Mouse (Mus musculus): ENCODE results near the gene Prf1. TPM values are rescaled to one million over a fixed set of nuclear protein-coding genes. Genes with fewer than 3 reads are reported as not detected.

Gene Prf1
- polyA plus RNA-seq, 1 experiment from 2014 or later = 0.14 TPM

DNA sequence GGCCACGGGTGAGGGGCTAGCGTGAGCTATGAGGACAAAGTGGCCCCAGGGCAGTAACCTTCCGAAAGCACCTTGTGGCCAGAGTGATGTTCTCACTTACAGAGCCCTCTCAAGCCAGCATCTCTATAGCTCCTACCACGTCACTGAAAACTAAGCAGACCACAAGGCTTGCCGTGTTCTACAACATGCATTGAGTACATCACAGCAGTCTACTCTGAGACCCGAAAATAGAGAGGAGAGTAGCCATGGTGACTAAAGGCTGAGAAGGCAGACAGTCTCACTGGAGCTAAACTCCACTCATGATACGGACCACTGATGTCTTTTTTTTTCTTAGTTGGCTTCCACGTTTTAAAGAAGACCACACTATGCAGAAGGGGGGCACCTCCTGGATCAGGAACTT lies 34.0 kb upstream of the Prf1 start:
- H3K27me3 ChIP-seq (replicated peaks; ENCODE audit: control insufficient read depth, insufficient read depth, low read length) = no peaks in the 10 kb centered on the region
- H3K4me3 ChIP-seq (ENCODE audit: low read depth, low read length) = no peak overlapping the region
- H3K27ac ChIP-seq (replicated peaks; ENCODE audit: low read depth, low read length) = no peak overlapping the region
- H3K9ac ChIP-seq (ENCODE audit: low read depth, low read length) = no peak overlapping the region
- no peak for DNase-seq (ENCODE audit: low spot score)
- H3K4me1 ChIP-seq (ENCODE audit: control insufficient read depth, insufficient read depth, low read length) = no peaks in the 10 kb centered on the region
- H3K36me3 ChIP-seq (ENCODE audit: control insufficient read depth, insufficient read depth, low read length) = no peaks in the 10 kb centered on the region
- no peak overlapping the region for H3K4me2 ChIP-seq (ENCODE audit: low read depth, low read length)
- no peak for ATAC-seq (ENCODE audit: low read depth)
- WGBS = 81% methylated on average over 8 of the region's 8 CpGs
- H3K9me3 ChIP-seq (ENCODE audit: control insufficient read depth, low read length) = no peaks in the 10 kb centered on the region

DNA sequence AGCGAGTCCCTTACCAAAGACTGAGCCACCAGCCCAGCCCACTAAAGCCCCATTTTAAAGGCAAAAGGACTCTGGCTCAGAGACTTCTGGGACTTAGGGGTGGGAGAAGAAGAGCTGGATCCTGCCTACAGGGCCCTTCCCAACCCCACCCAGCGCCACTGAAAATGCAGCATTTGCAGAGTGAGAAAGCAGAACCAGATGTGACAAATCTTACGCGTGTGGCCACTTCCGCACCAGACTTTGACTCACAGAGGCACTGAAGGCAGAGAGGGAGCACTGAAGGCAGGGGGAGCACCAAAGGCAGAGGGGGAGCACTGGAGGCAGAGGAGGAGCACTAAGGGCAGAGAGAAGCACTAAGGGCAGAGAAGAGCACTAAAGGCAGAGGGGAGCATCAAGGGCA lies 30.3 kb upstream of the Prf1 start:
- Histone ChIP-seq H3K4me2 (ENCODE audit: low read depth, low read length) (no peak overlapping the region), H3K9me3 (ENCODE audit: control insufficient read depth, low read length) (no peaks in the 10 kb centered on the region), H3K27ac (replicated peaks; ENCODE audit: low read depth, low read length) (no peak overlapping the region), H3K9ac (ENCODE audit: low read depth, low read length) (no peak overlapping the region), H3K36me3 (ENCODE audit: control insufficient read depth, insufficient read depth, low read length) (no peaks in the 10 kb centered on the region), H3K4me1 (ENCODE audit: control insufficient read depth, insufficient read depth, low read length) (peaks cover 6% of the 10 kb centered on the region; the same call in 1 of the 2 replicates), H3K27me3 (replicated peaks; ENCODE audit: control insufficient read depth, insufficient read depth, low read length) (no peaks in the 10 kb centered on the region), H3K4me3 (ENCODE audit: low read depth, low read length) (no peak overlapping the region)
- DNase-seq (ENCODE audit: low spot score) = peak; percentile 55
- 58% methylated on average over 5 of the region's 5 CpGs for WGBS
- ATAC-seq (ENCODE audit: low read depth) = no peak

DNA sequence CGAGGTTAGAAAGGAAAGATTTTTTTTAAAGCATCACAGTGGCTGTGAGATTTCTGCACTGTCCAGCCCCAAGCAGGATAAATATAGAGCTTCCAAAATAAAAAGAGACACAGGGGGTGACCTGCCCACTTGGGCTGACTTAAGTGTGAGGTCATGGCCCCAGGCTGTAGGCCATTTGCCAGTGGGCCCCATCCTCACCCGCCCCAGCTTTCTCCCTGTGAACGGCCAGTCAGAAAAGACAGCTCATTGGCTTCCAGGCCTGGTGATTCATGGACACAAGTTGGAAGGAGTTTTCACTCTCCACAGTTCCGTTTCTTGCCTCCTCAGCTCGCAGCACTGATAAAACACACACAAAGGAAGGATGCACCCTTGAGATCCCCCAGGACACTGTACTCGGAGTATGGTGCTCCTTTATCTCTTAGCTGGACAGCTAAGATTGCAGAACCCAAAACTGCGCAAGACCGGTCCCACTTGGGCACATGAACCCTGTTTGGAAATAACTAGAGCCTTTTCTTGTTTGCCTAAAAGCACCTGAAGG lies 25.5 kb upstream of the Prf1 start:
- ATAC-seq (ENCODE audit: low read depth) (no peak), DNase-seq (ENCODE audit: low spot score) (no peak)
- no peaks in the 10 kb centered on the region for H3K27me3 ChIP-seq (replicated peaks; ENCODE audit: control insufficient read depth, insufficient read depth, low read length)
- H3K4me3 ChIP-seq (ENCODE audit: low read depth, low read length) = peak overlapping the region; percentile 62
- 41% methylated on average over 8 of the region's 8 CpGs for WGBS
- no peak overlapping the region for H3K27ac ChIP-seq (replicated peaks; ENCODE audit: low read depth, low read length)
- peaks cover 15% of the 10 kb centered on the region; the same call in 1 of the 2 replicates for H3K4me1 ChIP-seq (ENCODE audit: control insufficient read depth, insufficient read depth, low read length)
- H3K9ac ChIP-seq (ENCODE audit: low read depth, low read length) = peak overlapping the region; percentile 77
- H3K4me2 ChIP-seq (ENCODE audit: low read depth, low read length) = peak overlapping the region; percentile 93
- H3K36me3 ChIP-seq (ENCODE audit: control insufficient read depth, insufficient read depth, low read length) = no peaks in the 10 kb centered on the region
- no peaks in the 10 kb centered on the region for H3K9me3 ChIP-seq (ENCODE audit: control insufficient read depth, low read length)

DNA sequence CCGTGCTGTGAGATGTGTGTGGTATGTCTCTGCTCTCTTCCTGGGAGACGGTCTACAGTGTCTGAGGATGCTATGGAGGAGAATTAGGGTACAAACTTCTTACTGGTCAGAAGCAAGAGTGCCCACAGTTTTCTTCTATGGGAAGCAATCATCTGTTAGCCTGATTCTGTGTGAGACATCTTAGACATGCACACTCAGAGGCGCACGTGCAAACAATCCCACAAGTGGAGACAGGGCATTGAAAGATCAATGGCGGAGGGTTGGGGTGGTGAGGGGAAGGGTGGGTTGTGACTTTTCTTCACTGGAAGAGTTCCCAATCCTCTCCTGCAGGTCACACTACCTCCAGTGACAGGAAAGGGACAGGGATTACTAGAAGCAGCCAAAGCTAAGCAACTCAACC lies 25.0 kb upstream of the Prf1 start:
- H3K9ac ChIP-seq (ENCODE audit: low read depth, low read length) = peak overlapping the region; percentile 77
- peak overlapping the region; percentile 68 for H3K27ac ChIP-seq (replicated peaks; ENCODE audit: low read depth, low read length)
- DNase-seq (ENCODE audit: low spot score) = no peak
- WGBS = 32% methylated on average over 5 of the region's 5 CpGs
- no peaks in the 10 kb centered on the region for H3K27me3 ChIP-seq (replicated peaks; ENCODE audit: control insufficient read depth, insufficient read depth, low read length)
- H3K9me3 ChIP-seq (ENCODE audit: control insufficient read depth, low read length) = no peaks in the 10 kb centered on the region
- H3K36me3 ChIP-seq (ENCODE audit: control insufficient read depth, insufficient read depth, low read length) = no peaks in the 10 kb centered on the region
- H3K4me3 ChIP-seq (ENCODE audit: low read depth, low read length) = peak overlapping the region; percentile 62
- H3K4me2 ChIP-seq (ENCODE audit: low read depth, low read length) = peak overlapping the region; percentile 93
- peaks cover 15% of the 10 kb centered on the region; the same call in 1 of the 2 replicates for H3K4me1 ChIP-seq (ENCODE audit: control insufficient read depth, insufficient read depth, low read length)
- ATAC-seq (ENCODE audit: low read depth) = no peak; the same call in 1 of the 2 replicates

DNA sequence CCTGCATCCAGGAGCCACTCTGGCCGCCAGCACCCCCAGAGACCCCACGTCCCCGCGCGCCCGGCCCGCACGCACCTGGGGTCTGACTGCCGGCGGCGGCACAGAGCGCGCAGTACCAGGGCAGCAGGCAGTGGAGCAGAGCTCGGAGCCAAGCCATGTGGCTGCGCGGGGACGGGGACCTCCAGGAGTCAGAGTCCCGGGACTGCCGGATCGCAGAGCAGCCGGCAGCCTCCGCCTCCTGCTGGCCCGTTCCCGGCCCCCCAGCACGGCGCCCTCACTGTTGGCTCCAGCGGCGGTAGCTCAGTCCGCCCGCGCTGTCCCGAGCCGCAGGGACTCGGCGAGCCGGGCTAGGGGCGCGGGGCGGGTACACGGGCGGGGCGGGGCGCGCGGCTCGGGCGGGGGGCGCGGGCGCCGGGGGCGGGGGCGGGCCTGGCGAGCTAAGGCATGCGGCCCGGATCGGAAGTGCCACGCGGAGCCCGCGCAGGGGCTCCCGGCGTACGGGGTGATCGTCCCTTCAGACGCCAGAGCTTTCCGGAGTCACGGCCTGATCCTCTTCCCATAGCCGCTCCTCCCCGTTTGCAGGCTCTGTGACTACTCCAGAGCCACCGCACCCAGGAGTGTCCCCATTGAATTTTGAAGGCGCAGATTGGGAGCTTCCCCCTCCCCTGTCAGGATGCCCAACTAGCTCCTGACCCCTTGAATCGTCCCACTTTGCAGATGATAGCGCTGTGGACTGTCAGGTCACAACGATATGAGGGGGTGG lies 24.4 kb upstream of the Prf1 start, which contains the start of gene Adamts14:
Gene Adamts14, minus strand, starts transcription at position 358 of the 763 bp plus-strand sequence.
- H3K4me1 ChIP-seq (ENCODE audit: control insufficient read depth, insufficient read depth, low read length) = peaks cover 15% of the 10 kb centered on the region; the same call in 1 of the 2 replicates
- H3K4me3 ChIP-seq (ENCODE audit: low read depth, low read length) = peak within 1 kb of the TSS; percentile 62
- H3K36me3 ChIP-seq (ENCODE audit: control insufficient read depth, insufficient read depth, low read length) = no peaks in the 10 kb centered on the region
- peak within 1 kb of the TSS; percentile 93 for H3K4me2 ChIP-seq (ENCODE audit: low read depth, low read length)
- H3K9me3 ChIP-seq (ENCODE audit: control insufficient read depth, low read length) = no peaks in the 10 kb centered on the region
- ATAC-seq (ENCODE audit: low read depth) (peak; percentile 79), DNase-seq (ENCODE audit: low spot score) (peak; percentile 65)
- peak within 1 kb of the TSS; percentile 77 for H3K9ac ChIP-seq (ENCODE audit: low read depth, low read length)
- 0% methylated on average over 10 of the region's 75 CpGs for WGBS
- H3K27ac ChIP-seq (replicated peaks; ENCODE audit: low read depth, low read length) = peak within 1 kb of the TSS; percentile 68
- no peaks in the 10 kb centered on the region for H3K27me3 ChIP-seq (replicated peaks; ENCODE audit: control insufficient read depth, insufficient read depth, low read length)

DNA sequence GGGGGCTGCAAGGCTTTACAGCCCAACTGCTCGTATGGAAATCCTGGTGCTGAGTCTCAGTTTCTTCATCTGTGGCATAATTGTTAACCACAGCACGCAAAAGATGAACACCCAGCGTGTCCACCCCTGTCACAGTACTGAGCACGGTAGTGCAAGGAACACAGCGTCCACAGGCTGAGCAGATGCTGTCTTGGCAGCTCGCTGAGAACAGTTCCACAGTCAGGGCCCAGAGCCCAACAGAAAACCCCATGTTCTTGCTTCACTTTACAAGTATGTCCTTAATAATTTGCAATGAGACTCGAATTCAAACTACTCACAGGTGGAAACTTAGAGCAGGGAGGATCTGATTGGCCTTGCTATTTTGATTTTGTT lies 23.8 kb upstream of the Prf1 start:
- Histone ChIP-seq H3K36me3 (ENCODE audit: control insufficient read depth, insufficient read depth, low read length) (no peaks in the 10 kb centered on the region), H3K27ac (replicated peaks; ENCODE audit: low read depth, low read length) (peak overlapping the region; percentile 68), H3K4me1 (ENCODE audit: control insufficient read depth, insufficient read depth, low read length) (peaks cover 15% of the 10 kb centered on the region; the same call in 1 of the 2 replicates), H3K9ac (ENCODE audit: low read depth, low read length) (peak overlapping the region; percentile 77), H3K4me3 (ENCODE audit: low read depth, low read length) (peak overlapping the region; percentile 62), H3K27me3 (replicated peaks; ENCODE audit: control insufficient read depth, insufficient read depth, low read length) (no peaks in the 10 kb centered on the region), H3K4me2 (ENCODE audit: low read depth, low read length) (peak overlapping the region; percentile 93), H3K9me3 (ENCODE audit: control insufficient read depth, low read length) (no peaks in the 10 kb centered on the region)
- DNase-seq (ENCODE audit: low spot score) = no peak
- ATAC-seq (ENCODE audit: low read depth) = no peak
- WGBS = 37% methylated on average over 7 of the region's 7 CpGs

DNA sequence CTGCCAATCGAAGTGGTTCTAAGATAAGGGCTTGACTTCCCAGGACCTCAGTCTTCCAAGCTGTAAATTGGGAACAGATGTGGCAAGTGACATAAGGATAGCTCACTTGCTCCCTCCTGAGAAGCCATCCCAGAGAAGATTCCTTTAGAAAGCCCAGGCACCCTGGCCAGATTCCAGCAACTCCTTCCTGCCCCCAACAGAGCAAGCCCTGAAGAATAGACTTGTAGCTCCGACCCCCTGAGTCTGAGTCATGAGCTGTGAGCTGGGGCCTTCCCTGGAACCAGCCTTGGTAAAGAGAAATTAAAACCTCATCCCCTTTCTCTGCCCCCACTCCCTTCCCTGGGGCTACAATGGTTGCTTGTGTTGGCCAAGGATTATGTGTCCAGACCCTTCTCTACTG lies 23.1 kb upstream of the Prf1 start:
- no peak overlapping the region for H3K4me3 ChIP-seq (ENCODE audit: low read depth, low read length)
- no peak for ATAC-seq (ENCODE audit: low read depth)
- H3K9ac ChIP-seq (ENCODE audit: low read depth, low read length) = no peak overlapping the region
- H3K27ac ChIP-seq (replicated peaks; ENCODE audit: low read depth, low read length) = no peak overlapping the region
- no peaks in the 10 kb centered on the region for H3K27me3 ChIP-seq (replicated peaks; ENCODE audit: control insufficient read depth, insufficient read depth, low read length)
- no peak for DNase-seq (ENCODE audit: low spot score)
- WGBS = 38% methylated on average over 2 of the region's 2 CpGs
- no peaks in the 10 kb centered on the region for H3K36me3 ChIP-seq (ENCODE audit: control insufficient read depth, insufficient read depth, low read length)
- no peaks in the 10 kb centered on the region for H3K9me3 ChIP-seq (ENCODE audit: control insufficient read depth, low read length)
- H3K4me2 ChIP-seq (ENCODE audit: low read depth, low read length) = no peak overlapping the region
- peaks cover 15% of the 10 kb centered on the region; the same call in 1 of the 2 replicates for H3K4me1 ChIP-seq (ENCODE audit: control insufficient read depth, insufficient read depth, low read length)

DNA sequence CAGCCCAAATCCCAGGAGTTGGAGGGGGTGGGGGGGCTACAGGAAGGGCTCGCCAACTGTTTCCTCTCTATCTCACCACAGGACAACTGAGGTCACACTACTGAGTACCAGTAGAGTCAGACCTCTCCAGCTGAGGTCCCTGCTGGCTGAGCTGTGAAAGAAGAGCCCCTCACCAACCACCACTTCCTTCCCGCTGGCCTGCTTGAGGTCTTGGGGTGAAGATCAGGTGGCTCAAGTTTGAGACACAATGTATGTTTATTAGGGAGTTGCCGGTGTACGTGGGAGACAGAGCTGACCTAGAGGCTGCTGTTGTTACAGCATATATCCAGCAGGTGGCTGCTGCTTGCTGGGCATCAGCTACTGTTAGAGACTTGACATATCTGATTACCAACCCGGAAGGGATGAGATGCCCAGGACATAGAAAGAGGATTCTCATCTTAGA lies 21.9 kb upstream of the Prf1 start:
- 3% methylated on average over 5 of the region's 5 CpGs for WGBS
- peaks cover 15% of the 10 kb centered on the region; the same call in 1 of the 2 replicates for H3K4me1 ChIP-seq (ENCODE audit: control insufficient read depth, insufficient read depth, low read length)

More for the DNA sequence above, 21.9 kb upstream of the Prf1 start:
- no peaks in the 10 kb centered on the region for H3K36me3 ChIP-seq (ENCODE audit: control insufficient read depth, insufficient read depth, low read length)
- no peak overlapping the region for H3K4me3 ChIP-seq (ENCODE audit: low read depth, low read length)
- no peak overlapping the region for H3K9ac ChIP-seq (ENCODE audit: low read depth, low read length)
- no peak overlapping the region for H3K27ac ChIP-seq (replicated peaks; ENCODE audit: low read depth, low read length)
- DNase-seq (ENCODE audit: low spot score) (peak; percentile 75), ATAC-seq (ENCODE audit: low read depth) (peak; percentile 34; the same call in 1 of the 2 replicates)
- no peak overlapping the region for H3K4me2 ChIP-seq (ENCODE audit: low read depth, low read length)
- no peaks in the 10 kb centered on the region for H3K27me3 ChIP-seq (replicated peaks; ENCODE audit: control insufficient read depth, insufficient read depth, low read length)
- H3K9me3 ChIP-seq (ENCODE audit: control insufficient read depth, low read length) = no peaks in the 10 kb centered on the region

Measured in embryonic facial prominence, embryonic 14.5 days (tissue).